Mouse (Mus musculus): ENCODE results near the gene Spp2. TPM values are rescaled to one million over a fixed set of nuclear protein-coding genes. Genes with fewer than 3 reads are reported as not detected.

Spp2 gene
- polyA plus RNA-seq, 1 experiment from 2014 or later = 0.77 TPM

- no peak for ATAC-seq (replicated peaks)
- no peaks in the 10 kb centered on the region for H3K36me3 ChIP-seq (replicated peaks)
- H3K27ac ChIP-seq = no peak overlapping the region
- H3K4me2 ChIP-seq = no peak overlapping the region
- H3K9ac ChIP-seq = no peak overlapping the region
- no peaks in the 10 kb centered on the region for H3K9me3 ChIP-seq
- 45% methylated on average over 8 of the region's 8 CpGs for WGBS
- peaks cover 13% of the 10 kb centered on the region for H3K4me1 ChIP-seq
- no peaks in the 10 kb centered on the region for H3K27me3 ChIP-seq (replicated peaks)
- no peak overlapping the region for H3K4me3 ChIP-seq
These were observed 68.8 kb downstream of the Spp2 start for GRCm38 (mm10) chr1:88475502-88475953.

Other genes with a start within 250 kb of the Spp2 start
- gene Ugt1a5, start 240.9 kb upstream of the Spp2 start, polyA plus RNA-seq (2015; fragmentation: Nextera tagmentation; extraction: Ambion mirVana) = not detected in 2 replicates
- 0.15 TPM in 1 of 2 replicates, not detected in the other for gene Ugt1a2, start 206.4 kb upstream of the Spp2 start, polyA plus RNA-seq (2015; fragmentation: Nextera tagmentation; extraction: Ambion mirVana)
- 13.2 and 13.5 TPM in 2 replicates for gene Dnajb3, start 201.2 kb upstream of the Spp2 start, polyA plus RNA-seq (2015; fragmentation: Nextera tagmentation; extraction: Ambion mirVana)
- gene Ugt1a1, start 195.0 kb upstream of the Spp2 start, polyA plus RNA-seq (2015; fragmentation: Nextera tagmentation; extraction: Ambion mirVana) = not detected in 2 replicates
- gene Mroh2a, start 180.0 kb upstream of the Spp2 start, polyA plus RNA-seq (2015; fragmentation: Nextera tagmentation; extraction: Ambion mirVana) = 0.50 and 0.86 TPM in 2 replicates
- gene Hjurp, start 129.3 kb upstream of the Spp2 start, polyA plus RNA-seq (2015; fragmentation: Nextera tagmentation; extraction: Ambion mirVana) = 85.4 and 86.4 TPM in 2 replicates
- gene Trpm8, start 129.3 kb upstream of the Spp2 start, polyA plus RNA-seq (2015; fragmentation: Nextera tagmentation; extraction: Ambion mirVana) = 0.09 and 0.10 TPM in 2 replicates
- gene Glrp1, start 103.1 kb downstream of the Spp2 start, polyA plus RNA-seq (2015; fragmentation: Nextera tagmentation; extraction: Ambion mirVana) = not detected in 2 replicates